Mouse (Mus musculus) frontal cortex, adult 2 months (tissue): ENCODE data around the gene Tagln. TPM values are rescaled to one million over a fixed set of nuclear protein-coding genes. Genes with fewer than 3 reads are reported as not detected.
A peak's percentile ranks its signal among the peaks of the same experiment; 100 is the strongest.

ENCODE experiments used
- DNase-seq, 2 experiments: peaks; one replicate each; pipeline ENCODE4 v3.0.0; 2022; ENCODE audit warnings: low spot score in 1 of 2; ENCODE audit errors: extremely low spot score in 1 of 2
- polyA plus RNA-seq: library from polyadenylated mRNA; depleted of rRNA; stranded (reverse); fragments of >200 nt; gene quantifications from 2 replicates; pipeline ENCODE4 v1.2.3, GENCODE M21; 2012; rRNA removed

Tagln gene
- polyA plus RNA-seq, 1 experiment: 21.4 TPM

GRCm38 (mm10) chr9:45910995-45911394 lies 24.9 kb downstream of the Tagln start:
- no peak for DNase-seq

- peak in 1 of 2 experiments; percentile 22 for DNase-seq
Measured at GRCm38 (mm10) chr9:45907078-45907428, 28.8 kb downstream of the Tagln start.

GRCm38 (mm10) chr9:45906355-45907077 lies 29.3 kb downstream of the Tagln start, which contains the start of the genes Pcsk7 and Rnf214:
Pcsk7 (plus strand) TSS chr9:45906497.
Rnf214 (minus strand) TSS chr9:45906911.
- DNase-seq: peak; percentile 80 to 90

- DNase-seq: peak in 1 of 2 experiments; percentile 12
Measured at GRCm38 (mm10) chr9:45905811-45906237, 30.0 kb downstream of the Tagln start.

- no peak for DNase-seq
Measured at GRCm38 (mm10) chr9:45905196-45905595, 30.7 kb downstream of the Tagln start.

GRCm38 (mm10) chr9:45893681-45894080 lies 42.2 kb downstream of the Tagln start:
- no peak for DNase-seq

Other genes with a start within 250 kb of the Tagln start
- 26.1 and 26.5 TPM in 2 replicates for gene Cep164, start 107.4 kb downstream of the Tagln start, polyA plus RNA-seq
- gene Bace1, start 97.5 kb downstream of the Tagln start, polyA plus RNA-seq: 52.5 and 53.3 TPM in 2 replicates
- 26.8 and 31.3 TPM in 2 replicates for gene Pcsk7, start 29.6 kb downstream of the Tagln start, polyA plus RNA-seq
- gene Rnf214, start 29.1 kb downstream of the Tagln start, polyA plus RNA-seq: 43.9 and 47.3 TPM in 2 replicates
- gene Sidt2, start 19.2 kb upstream of the Tagln start, polyA plus RNA-seq: 103 and 112 TPM in 2 replicates
- gene Pafah1b2, start 76.6 kb upstream of the Tagln start, polyA plus RNA-seq: 99.0 and 106 TPM in 2 replicates
- gene Sik3, start 76.8 kb upstream of the Tagln start, polyA plus RNA-seq: 54.9 and 56.6 TPM in 2 replicates